Mouse (Mus musculus) CH12.LX (cell line): Measurements from ENCODE around the gene Olfr424.

ENCODE experiments used
- BHLHE40 ChIP-seq: IDR thresholded peaks from 2 replicates; pipeline ENCODE4 v1.6.1; 2011; ENCODE audit warnings: mild to moderate bottlenecking, low read depth, low read length, improper control_type of control experiment
- CTCF ChIP-seq, 2 experiments: IDR thresholded peaks in 1 of 2; conservative IDR thresholded peaks in 1 of 2; 2 replicates each; pipeline ENCODE4 v1.5.1; 2011 to 2012; ENCODE audit warnings: low read depth in 2 of 2, low read length in 2 of 2, improper control_type of control experiment in 1 of 2, inconsistent platforms in 1 of 2, mild to moderate bottlenecking in 1 of 2, moderate library complexity in 1 of 2
- EP300 ChIP-seq: IDR thresholded peaks from 2 replicates; pipeline ENCODE4 v1.6.1; 2011; ENCODE audit warnings: low read length, improper control_type of control experiment
- GABPA ChIP-seq: IDR thresholded peaks from 2 replicates; pipeline ENCODE4 v1.6.1; 2012; ENCODE audit warnings: low read depth, low read length, improper control_type of control experiment, inconsistent platforms; ENCODE audit not compliant: insufficient replicate concordance
- MAFK ChIP-seq: IDR thresholded peaks from 2 replicates; pipeline ENCODE4 v1.6.1; 2011; ENCODE audit warnings: low read length, improper control_type of control experiment; ENCODE audit not compliant: insufficient replicate concordance
- MAX ChIP-seq: IDR thresholded peaks from 2 replicates; pipeline ENCODE4 v1.6.1; 2011; ENCODE audit warnings: low read length, improper control_type of control experiment
- MAZ ChIP-seq: IDR thresholded peaks from 2 replicates; pipeline ENCODE4 v1.6.1; 2012; ENCODE audit warnings: low read depth, mild to moderate bottlenecking, inconsistent platforms, low read length, improper control_type of control experiment, moderate library complexity
- POLR2A ChIP-seq: IDR thresholded peaks from 2 replicates; pipeline ENCODE4 v1.6.1; 2011; ENCODE audit warnings: low read depth, mild to moderate bottlenecking, improper control_type of control experiment, low read length
- POLR2AphosphoS2 ChIP-seq: IDR thresholded peaks from 2 replicates; pipeline ENCODE4 v1.6.1; 2011; ENCODE audit warnings: low read depth, low read length, improper control_type of control experiment
- USF2 ChIP-seq: conservative IDR thresholded peaks from 2 replicates; pipeline ENCODE4 v1.6.1; 2011; ENCODE audit warnings: low read depth, low read length, improper control_type of control experiment

DNA sequence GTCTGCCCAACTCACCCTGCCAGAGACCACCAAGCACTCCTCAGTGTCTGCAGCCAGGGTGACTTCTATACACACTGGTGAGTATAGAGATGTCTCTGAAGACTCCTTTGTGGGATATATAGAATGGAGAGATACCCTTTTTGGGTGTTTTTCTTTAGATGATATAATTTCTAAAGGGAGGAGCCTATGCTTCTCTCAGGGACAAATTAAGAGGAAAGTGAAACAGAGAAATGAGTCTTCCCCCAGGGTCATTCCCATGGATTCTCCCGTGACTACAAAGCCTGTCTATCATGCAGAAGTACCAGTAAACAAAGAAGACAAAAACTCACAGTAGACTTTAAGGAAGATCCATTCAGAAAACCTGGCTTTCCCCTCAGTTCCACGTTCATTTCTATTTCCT, 10.3 kb upstream of the Olfr424 start, which contains the start of gene Olfr231:
- TF ChIP-seq BHLHE40 (no peak), MAZ (no peak), POLR2A (no peak), CTCF (conservative IDR thresholded peaks at IDR 0.05 in 1 of 2, IDR thresholded peaks at IDR 0.05 in 1 of 2; ENCODE audit: low read depth in 2 of 2, low read length in 2 of 2) (no peak), MAFK (no peak), MAX (no peak), EP300 (no peak), USF2 (no peak), POLR2AphosphoS2 (no peak), GABPA (no peak)
